Mouse (Mus musculus): ENCODE measurements around the gene Fgg. TPM values are rescaled to one million over a fixed set of nuclear protein-coding genes. Genes with fewer than 3 reads are reported as not detected.

Gene Fgg
- polyA plus RNA-seq, 1 experiment from 2014 or later, result 1.0 TPM

Other genes with a start within 250 kb of the Fgg start
- 0.08 and 0.10 TPM in 2 replicates for gene Rbm46, start 131.2 kb upstream of the Fgg start, polyA plus RNA-seq (2015; fragmentation: Nextera tagmentation; extraction: Ambion mirVana)
- 0.05 and 0.06 TPM in 2 replicates for gene Lrat, start 103.8 kb upstream of the Fgg start, polyA plus RNA-seq (2015; fragmentation: Nextera tagmentation; extraction: Ambion mirVana)
- 0.25 and 0.35 TPM in 2 replicates for gene Fga, start 18.4 kb downstream of the Fgg start, polyA plus RNA-seq (2015; fragmentation: Nextera tagmentation; extraction: Ambion mirVana)
- gene Fgb, start 42.1 kb downstream of the Fgg start, polyA plus RNA-seq (2015; fragmentation: Nextera tagmentation; extraction: Ambion mirVana), result 0.17 and 0.20 TPM in 2 replicates
- gene Plrg1, start 47.8 kb downstream of the Fgg start, polyA plus RNA-seq (2015; fragmentation: Nextera tagmentation; extraction: Ambion mirVana), result 94.0 and 96.4 TPM in 2 replicates
- 0.08 and 0.12 TPM in 2 replicates for gene Dchs2, start 120.2 kb downstream of the Fgg start, polyA plus RNA-seq (2015; fragmentation: Nextera tagmentation; extraction: Ambion mirVana)

Measured in thymus, postnatal 0 days (tissue).